Mouse (Mus musculus) bone marrow macrophage, adult 2 months (primary cell): Measurements from ENCODE around the gene Pskh1. TPM values are rescaled to one million over a fixed set of nuclear protein-coding genes. Genes with fewer than 3 reads are reported as not detected.
A peak's percentile ranks its signal among the peaks of the same experiment; 100 is the strongest.

Source experiments
- H3K27ac ChIP-seq: 2 replicates; pipeline ENCODE4 v1.5.1; 2012; ENCODE audit warnings: low read depth, low read length; ENCODE audit not compliant: insufficient read depth
- H3K4me1 ChIP-seq: 2 replicates; pipeline ENCODE4 v1.6.1; 2012; ENCODE audit warnings: low read length; ENCODE audit not compliant: control insufficient read depth, insufficient read depth
- H3K4me3 ChIP-seq: 2 replicates; pipeline ENCODE4 v1.5.1; 2012; ENCODE audit warnings: mild to moderate bottlenecking, low read length, moderate library complexity; ENCODE audit not compliant: insufficient read depth
- CTCF ChIP-seq: IDR thresholded peaks from 2 replicates; pipeline ENCODE4 v1.5.1; 2012; ENCODE audit warnings: low read depth, mild to moderate bottlenecking, low read length, moderate library complexity
- POLR2A ChIP-seq: IDR thresholded peaks from 2 replicates; pipeline ENCODE4 v1.6.1; 2012; ENCODE audit warnings: mild to moderate bottlenecking, low read depth, low read length, borderline replicate concordance
- polyA plus RNA-seq: library from polyadenylated mRNA; stranded (reverse); fragments of >200 nt; gene quantifications from 2 replicates; pipeline ENCODE4 v1.2.4, GENCODE M21; 2012; ENCODE audit not compliant: missing spikeins, insufficient read depth, insufficient read length

The Pskh1 gene
- polyA plus RNA-seq, 1 experiment: 18.8 TPM

GRCm38 (mm10) chr8:105858495-105858894 lies 41.7 kb upstream of the Pskh1 start:
- TF ChIP-seq CTCF (no peak), POLR2A (no peak)
- Histone ChIP-seq H3K4me1 (peaks cover 33% of the 10 kb centered on the region), H3K4me3 (no peak overlapping the region), H3K27ac (peak overlapping the region; percentile 61)

GRCm38 (mm10) chr8:105859314-105859713 lies 40.9 kb upstream of the Pskh1 start:
- peak overlapping the region; percentile 61 for H3K27ac ChIP-seq
- peaks cover 32% of the 10 kb centered on the region for H3K4me1 ChIP-seq
- TF ChIP-seq CTCF (no peak), POLR2A (no peak)
- peak overlapping the region; percentile 53; the same call in 1 of the 2 replicates for H3K4me3 ChIP-seq

- H3K27ac ChIP-seq: peak within 1 kb of the TSS; percentile 70
- peaks cover 31% of the 10 kb centered on the region for H3K4me1 ChIP-seq
- TF ChIP-seq CTCF (no peak), POLR2A (no peak)
- H3K4me3 ChIP-seq: peak within 1 kb of the TSS; percentile 70
Observed at GRCm38 (mm10) chr8:105860143-105860981, 39.9 kb upstream of the Pskh1 start, which contains the start of gene Nutf2. TSS of gene Nutf2 (plus strand) at chr8:105860580.

GRCm38 (mm10) chr8:105861951-105862350 lies 38.3 kb upstream of the Pskh1 start:
- Histone ChIP-seq H3K4me3 (peak overlapping the region; percentile 70), H3K27ac (0 out of 2 replicates have a peak overlapping the region, but pooled peaks have one; percentile 70), H3K4me1 (peaks cover 27% of the 10 kb centered on the region)
- TF ChIP-seq POLR2A (no peak), CTCF (no peak)

- peaks cover 5% of the 10 kb centered on the region; the same call in 1 of the 2 replicates for H3K4me1 ChIP-seq
- H3K27ac ChIP-seq: no peak overlapping the region
- H3K4me3 ChIP-seq: no peak overlapping the region
- TF ChIP-seq POLR2A (no peak), CTCF (0 out of 2 replicates have a peak, but pooled peaks have one; percentile 5)
Observed at GRCm38 (mm10) chr8:105866364-105867029, 33.7 kb upstream of the Pskh1 start.

GRCm38 (mm10) chr8:105874301-105874700 lies 25.9 kb upstream of the Pskh1 start:
- 0 out of 2 replicates have a peak overlapping the region, but pooled peaks have one; percentile 1 for H3K4me3 ChIP-seq
- H3K27ac ChIP-seq: peak overlapping the region; percentile 61
- TF ChIP-seq POLR2A: no peak
- H3K4me1 ChIP-seq: peaks cover 33% of the 10 kb centered on the region

- TF ChIP-seq CTCF: no peak
- no peak for TF ChIP-seq POLR2A
- Histone ChIP-seq H3K4me3 (peak within 1 kb of the TSS; percentile 89), H3K4me1 (peaks cover 7% of the 10 kb centered on the region; the same call in 1 of the 2 replicates), H3K27ac (no peak within 1 kb of the TSS)
Observed at GRCm38 (mm10) chr8:105880754-105881520, 19.3 kb upstream of the Pskh1 start, which contains the start of gene Edc4. TSS of gene Edc4 (plus strand) at chr8:105880881.

GRCm38 (mm10) chr8:105889756-105890465 lies 10.3 kb upstream of the Pskh1 start:
- no peak for TF ChIP-seq CTCF
- no peak for TF ChIP-seq POLR2A
- Histone ChIP-seq H3K27ac (no peak overlapping the region), H3K4me1 (no peaks in the 10 kb centered on the region), H3K4me3 (no peak overlapping the region)

- Histone ChIP-seq H3K27ac (no peak overlapping the region), H3K4me1 (no peaks in the 10 kb centered on the region), H3K4me3 (no peak overlapping the region)
- TF ChIP-seq POLR2A: no peak
- TF ChIP-seq CTCF: no peak
Observed at GRCm38 (mm10) chr8:105890870-105891269, 9.4 kb upstream of the Pskh1 start.
